Mouse (Mus musculus) forebrain, embryonic 14.5 days (tissue): ENCODE data around the gene Spaca9. TPM values are rescaled to one million over a fixed set of nuclear protein-coding genes. Genes with fewer than 3 reads are reported as not detected.

Experiments used
- ATAC-seq: fragments of 200-750 bp; cut with Nextera tagmentation; 2 replicates; pipeline ENCODE4 v1.8.0; 2017; ENCODE audit warnings: mild to moderate bottlenecking, moderate library complexity
- DNase-seq: peaks from one replicate; pipeline ENCODE4 v3.0.0-alpha.2; 2015; ENCODE audit warnings: low spot score
- H3K27ac ChIP-seq: fragments of 300-500 bp; sonication (generic); 2 replicates; pipeline ENCODE4 v1.5.1; 2014; ENCODE audit warnings: low read depth, mild to moderate bottlenecking, control low read depth, low read length, moderate library complexity
- H3K27me3 ChIP-seq: fragments of 300-500 bp; sonication (generic); replicated peaks from 2 replicates; pipeline ENCODE4 v1.6.1; 2014; ENCODE audit warnings: low read length, control low read depth, mixed read lengths; ENCODE audit not compliant: control insufficient read depth, insufficient read depth
- H3K36me3 ChIP-seq: fragments of 300-500 bp; sonication (generic); 2 replicates; pipeline ENCODE4 v1.6.1; 2014; ENCODE audit warnings: low read length, control low read depth; ENCODE audit not compliant: control insufficient read depth, insufficient read depth
- H3K4me1 ChIP-seq: fragments of 300-500 bp; sonication (generic); 2 replicates; pipeline ENCODE4 v1.6.1; 2014; ENCODE audit warnings: antibody characterized with exemption, low read length, control low read depth; ENCODE audit not compliant: control insufficient read depth, insufficient read depth
- H3K4me2 ChIP-seq: fragments of 300-500 bp; sonication (generic); 2 replicates; pipeline ENCODE4 v1.6.1; 2014; ENCODE audit warnings: mild to moderate bottlenecking, control low read depth, low read length
- H3K4me3 ChIP-seq: fragments of 300-500 bp; sonication (generic); 2 replicates; pipeline ENCODE4 v1.5.1; 2014; ENCODE audit warnings: low read depth, low read length, control low read depth
- H3K9ac ChIP-seq: fragments of 300-500 bp; sonication (generic); 2 replicates; pipeline ENCODE4 v1.6.1; 2014; ENCODE audit warnings: mild to moderate bottlenecking, low read length, control low read depth, moderate library complexity
- H3K9me3 ChIP-seq: fragments of 300-500 bp; sonication (generic); replicated peaks from 2 replicates; pipeline ENCODE4 v1.6.1; 2016; ENCODE audit warnings: low read length, control low read depth, mixed read lengths; ENCODE audit not compliant: control insufficient read depth
- WGBS: fragments of 180-500 bp; shearing (Covaris S2); extraction: QIAGEN DNeasy Blood & Tissue Kit; methylation state at CpG from one replicate; pipeline ENCODE4 v1.1.7; 2014; 5-methylcytosine and 5-hydroxymethylcytosine counted together
- polyA plus RNA-seq: library from polyadenylated mRNA; unstranded; fragments of >200 nt; fragmentation: Nextera tagmentation; extraction: Ambion mirVana; gene quantifications from 2 replicates; pipeline ENCODE4 v1.2.1, GENCODE M21; 2014

Spaca9 gene
- polyA plus RNA-seq, 1 experiment from 2014 or later: 2.8 TPM

DNA sequence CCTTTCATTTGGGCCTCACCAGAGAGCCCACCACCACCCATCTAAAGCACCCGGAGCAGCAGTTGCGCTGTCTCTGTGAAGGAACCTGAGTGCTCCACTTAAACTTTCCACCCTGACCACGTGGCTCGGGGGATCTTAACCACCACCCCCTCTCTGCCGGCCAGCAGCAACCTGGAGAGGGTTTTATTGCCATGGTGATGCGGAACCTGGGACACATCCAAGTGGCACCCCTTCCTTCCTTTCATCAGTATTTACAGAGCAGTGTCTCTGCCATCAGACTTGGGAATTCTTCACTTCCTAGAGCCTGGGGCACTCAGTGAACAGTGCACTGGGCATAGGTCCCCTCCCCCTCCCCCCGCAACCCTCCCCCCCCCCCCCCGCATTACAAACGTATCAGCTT lies 24.4 kb upstream of the Spaca9 start:
- no peaks in the 10 kb centered on the region for H3K9me3 ChIP-seq
- no peak for ATAC-seq
- no peaks in the 10 kb centered on the region for H3K27me3 ChIP-seq
- H3K9ac ChIP-seq: no peak overlapping the region
- H3K27ac ChIP-seq: no peak overlapping the region
- H3K4me3 ChIP-seq: no peak overlapping the region
- no peak overlapping the region for H3K4me2 ChIP-seq
- WGBS: 60% methylated on average over 9 of the region's 9 CpGs
- no peak for DNase-seq
- no peaks in the 10 kb centered on the region for H3K36me3 ChIP-seq
- 0 out of 2 replicates have a peak, but pooled peaks cover 6% of the 10 kb centered on the region for H3K4me1 ChIP-seq

DNA sequence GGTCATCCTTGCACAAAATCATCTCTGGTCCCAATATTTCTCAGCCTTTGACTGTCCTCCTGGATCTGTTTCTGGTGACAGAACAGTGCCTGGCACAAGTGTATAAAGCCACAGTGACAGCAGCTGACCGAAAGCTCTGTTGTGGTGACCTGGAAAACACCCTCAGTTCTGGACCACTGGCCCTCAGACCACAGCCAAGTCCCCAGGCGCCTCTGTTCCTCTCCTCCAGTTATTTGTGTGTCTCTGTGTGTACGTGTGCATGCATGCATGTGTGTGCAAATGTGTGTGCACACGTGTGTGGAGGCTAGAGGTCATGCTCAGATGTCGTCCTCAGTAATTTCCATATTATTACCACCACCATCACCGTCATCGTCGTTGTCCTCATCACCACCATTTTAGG lies 22.9 kb upstream of the Spaca9 start:
- Histone ChIP-seq H3K36me3 (no peaks in the 10 kb centered on the region), H3K9ac (no peak overlapping the region), H3K4me3 (no peak overlapping the region), H3K4me2 (no peak overlapping the region), H3K27me3 (no peaks in the 10 kb centered on the region), H3K27ac (no peak overlapping the region), H3K4me1 (0 out of 2 replicates have a peak, but pooled peaks cover 3% of the 10 kb centered on the region), H3K9me3 (no peaks in the 10 kb centered on the region)
- WGBS: 94% methylated on average over 8 of the region's 8 CpGs
- DNase-seq (no peak), ATAC-seq (no peak)

DNA sequence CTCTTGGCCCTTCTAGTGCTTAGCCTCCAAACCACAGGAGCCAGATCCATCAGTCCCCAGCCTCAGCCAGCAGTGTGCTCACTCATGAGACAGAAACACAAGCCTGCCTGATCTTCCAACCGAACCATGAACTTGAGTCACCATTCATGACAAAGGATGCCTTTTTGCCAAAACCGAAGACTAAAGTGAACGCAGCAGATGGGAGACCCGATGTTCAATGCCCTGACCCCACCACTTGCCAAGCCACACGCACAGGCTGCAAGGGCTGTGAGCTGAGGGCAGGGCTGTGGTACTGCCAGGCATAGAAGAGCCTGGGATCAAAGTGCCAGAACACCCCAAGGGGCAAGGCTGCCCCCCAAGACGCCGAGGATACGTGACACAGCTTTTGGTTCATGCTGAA lies 13.5 kb upstream of the Spaca9 start:
- Histone ChIP-seq H3K27me3 (no peaks in the 10 kb centered on the region), H3K27ac (no peak overlapping the region), H3K9me3 (no peaks in the 10 kb centered on the region), H3K36me3 (no peaks in the 10 kb centered on the region), H3K4me3 (no peak overlapping the region), H3K4me1 (no peaks in the 10 kb centered on the region), H3K9ac (no peak overlapping the region), H3K4me2 (no peak overlapping the region)
- DNase-seq (no peak), ATAC-seq (no peak)
- WGBS: 81% methylated on average over 8 of the region's 8 CpGs

DNA sequence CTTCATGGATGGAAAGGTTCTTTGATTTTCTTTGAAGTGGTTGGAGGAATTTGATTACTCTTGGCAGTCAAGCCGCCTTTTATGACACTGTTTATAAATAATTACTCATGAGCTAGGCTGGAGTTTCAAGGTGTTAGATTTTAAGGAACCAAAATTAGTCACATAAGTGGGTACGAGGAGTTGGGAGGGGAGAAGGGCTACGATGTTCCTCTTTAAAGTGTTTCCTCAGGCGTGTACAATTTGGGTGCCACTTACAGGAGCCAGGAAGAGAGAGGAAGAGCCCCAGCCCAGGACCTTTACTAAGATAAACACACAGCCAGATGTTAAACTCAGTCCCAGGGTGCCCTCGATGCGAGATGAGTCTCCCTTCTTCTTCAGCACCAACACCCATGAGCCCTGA lies 7.3 kb upstream of the Spaca9 start:
- DNase-seq (no peak), ATAC-seq (no peak)
- Histone ChIP-seq H3K27ac (no peak overlapping the region), H3K36me3 (no peaks in the 10 kb centered on the region), H3K4me2 (no peak overlapping the region), H3K4me1 (no peaks in the 10 kb centered on the region), H3K9me3 (no peaks in the 10 kb centered on the region), H3K4me3 (no peak overlapping the region), H3K9ac (no peak overlapping the region), H3K27me3 (no peaks in the 10 kb centered on the region)
- 72% methylated on average over 6 of the region's 6 CpGs for WGBS

DNA sequence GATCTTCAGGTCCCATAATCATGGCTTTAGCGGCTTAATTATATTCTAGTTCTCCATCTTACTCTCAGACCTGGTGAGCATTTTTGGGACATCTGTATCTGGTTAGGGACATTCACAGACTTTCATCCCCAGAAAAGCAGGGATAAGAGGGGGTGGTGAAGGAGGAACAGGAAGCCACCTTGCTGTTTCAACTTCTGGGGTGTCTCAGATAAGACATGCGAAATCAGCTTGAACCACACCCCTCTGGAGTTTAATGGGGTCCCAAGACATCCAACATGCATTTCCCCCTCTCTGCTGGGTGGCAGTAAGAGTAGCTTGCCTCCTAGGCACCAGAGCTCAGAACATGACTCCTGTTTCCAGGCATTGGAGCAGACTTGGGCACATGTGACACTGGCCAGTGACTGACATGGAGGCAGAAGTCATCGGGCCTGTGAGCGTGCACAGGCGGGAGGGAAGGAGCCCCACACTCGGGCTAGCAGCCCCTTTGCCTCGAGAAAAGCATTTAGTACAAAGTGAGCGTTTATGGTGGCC lies 6.6 kb upstream of the Spaca9 start:
- H3K4me3 ChIP-seq: no peak overlapping the region
- no peaks in the 10 kb centered on the region for H3K9me3 ChIP-seq
- no peaks in the 10 kb centered on the region for H3K27me3 ChIP-seq
- 69% methylated on average over 8 of the region's 8 CpGs for WGBS
- no peaks in the 10 kb centered on the region for H3K4me1 ChIP-seq
- no peak overlapping the region for H3K4me2 ChIP-seq
- no peak for DNase-seq
- no peak for ATAC-seq
- H3K36me3 ChIP-seq: no peaks in the 10 kb centered on the region
- no peak overlapping the region for H3K27ac ChIP-seq
- no peak overlapping the region for H3K9ac ChIP-seq

DNA sequence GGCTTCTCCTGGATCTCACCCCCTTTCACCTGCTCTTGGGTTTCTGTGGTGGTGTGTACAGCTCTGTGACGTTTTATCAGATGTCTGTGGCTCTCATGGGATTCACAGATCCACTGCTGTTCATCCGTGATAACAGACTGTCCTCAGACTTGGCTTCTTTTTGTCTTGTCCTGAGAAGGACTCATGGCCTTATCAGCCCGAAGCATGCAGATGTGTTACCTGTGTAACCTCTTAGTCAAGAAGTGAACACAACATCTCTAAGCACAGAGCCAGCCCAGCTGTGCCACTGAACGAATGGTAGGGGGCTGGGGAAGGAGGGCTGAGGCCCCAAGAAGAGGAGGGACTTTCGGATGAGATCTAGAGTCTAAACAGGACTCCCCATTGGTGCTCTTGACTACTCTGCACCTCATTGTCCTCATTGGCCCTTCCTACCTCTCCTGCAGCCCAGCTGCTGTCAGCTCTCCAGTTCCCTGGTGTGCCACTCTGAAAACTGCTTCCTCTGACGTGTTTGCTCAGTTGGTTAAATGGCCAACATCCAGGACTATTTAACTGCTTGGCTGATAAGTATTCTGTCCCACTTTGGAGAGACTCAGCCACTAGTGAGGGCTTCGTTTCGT lies 2.2 kb upstream of the Spaca9 start:
- no peak for ATAC-seq
- 69% methylated on average over 8 of the region's 8 CpGs for WGBS

DNA sequence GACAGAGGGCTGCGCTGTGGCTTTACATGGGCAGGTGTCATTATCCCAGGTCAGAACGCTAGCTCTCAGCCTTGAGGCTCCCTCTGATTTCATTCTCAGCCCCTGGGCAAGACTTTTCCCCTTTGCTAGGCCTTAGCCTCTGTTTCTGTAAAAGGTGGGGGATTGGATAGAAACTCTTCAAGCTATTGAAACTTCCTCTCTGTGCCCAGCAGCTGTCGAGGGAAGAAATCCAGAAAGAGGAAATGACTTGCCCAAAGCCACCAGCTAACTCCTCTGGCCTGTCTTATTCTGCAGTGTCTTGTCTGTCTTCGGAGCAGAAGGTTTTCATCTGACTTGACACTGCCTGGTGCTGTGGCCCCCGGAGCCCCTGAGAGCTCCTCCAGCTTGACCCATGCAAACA lies 961 bp downstream of the Spaca9 start:
- H3K4me1 ChIP-seq: peaks cover 3% of the 10 kb centered on the region
- no peak overlapping the region for H3K27ac ChIP-seq
- H3K4me2 ChIP-seq: no peak overlapping the region
- no peaks in the 10 kb centered on the region for H3K9me3 ChIP-seq
- no peaks in the 10 kb centered on the region for H3K27me3 ChIP-seq
- 62% methylated on average over 5 of the region's 5 CpGs for WGBS
- no peaks in the 10 kb centered on the region for H3K36me3 ChIP-seq
- no peak overlapping the region for H3K9ac ChIP-seq
- DNase-seq: no peak
- no peak for ATAC-seq
- H3K4me3 ChIP-seq: no peak overlapping the region

More for the DNA sequence above, 2.2 kb upstream of the Spaca9 start:
- H3K36me3 ChIP-seq: no peaks in the 10 kb centered on the region
- no peaks in the 10 kb centered on the region for H3K27me3 ChIP-seq
- H3K4me3 ChIP-seq: no peak overlapping the region
- H3K4me2 ChIP-seq: no peak overlapping the region
- DNase-seq: no peak
- no peak overlapping the region for H3K9ac ChIP-seq
- H3K27ac ChIP-seq: no peak overlapping the region
- peaks cover 3% of the 10 kb centered on the region for H3K4me1 ChIP-seq
- H3K9me3 ChIP-seq: no peaks in the 10 kb centered on the region

DNA sequence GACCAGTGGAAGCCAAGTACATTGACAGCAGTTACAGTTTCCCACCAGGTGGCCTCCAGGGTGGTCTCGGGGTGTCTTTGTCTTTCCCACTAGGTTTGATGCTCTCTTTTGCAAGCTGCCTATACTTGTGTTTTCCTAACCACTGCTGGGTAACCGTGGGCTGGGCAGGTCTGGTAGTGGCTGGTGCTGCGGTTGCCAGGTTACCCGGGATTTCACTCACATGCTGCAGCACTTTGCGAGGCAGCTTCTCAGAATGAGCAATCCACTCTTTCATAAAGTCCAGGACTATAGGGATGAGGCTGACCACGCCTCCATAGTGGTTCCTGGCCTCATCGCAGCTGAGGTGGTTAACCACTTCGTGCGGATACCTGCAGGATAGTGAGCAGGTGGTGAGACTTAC lies 6.8 kb downstream of the Spaca9 start:
- 75% methylated on average over 9 of the region's 9 CpGs for WGBS
- H3K27me3 ChIP-seq: no peaks in the 10 kb centered on the region
- peaks cover 9% of the 10 kb centered on the region for H3K36me3 ChIP-seq
- no peak overlapping the region for H3K27ac ChIP-seq
- no peak overlapping the region for H3K9ac ChIP-seq
- no peak for ATAC-seq
- no peaks in the 10 kb centered on the region for H3K9me3 ChIP-seq
- no peak for DNase-seq
- no peak overlapping the region for H3K4me2 ChIP-seq
- no peak overlapping the region for H3K4me3 ChIP-seq
- H3K4me1 ChIP-seq: no peaks in the 10 kb centered on the region

DNA sequence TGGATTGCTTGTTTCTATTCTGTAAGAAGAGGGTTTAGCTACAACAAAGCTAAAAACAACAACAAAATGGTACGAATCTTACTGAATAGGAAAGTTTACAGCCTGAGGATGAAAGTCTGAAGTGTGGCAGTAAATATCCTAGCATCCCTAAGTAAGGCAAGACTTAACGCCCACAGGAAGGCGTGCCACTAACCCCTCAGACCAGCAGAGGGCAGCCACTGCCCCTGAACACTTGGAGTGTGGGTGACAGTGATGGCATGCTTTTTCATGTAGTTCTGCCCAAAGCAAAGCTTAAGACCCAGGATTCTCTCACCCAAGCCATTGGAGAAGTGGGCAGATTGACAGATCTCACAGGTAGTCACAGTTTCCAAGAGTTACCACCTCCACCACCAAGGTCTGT lies 11.1 kb downstream of the Spaca9 start:
- ATAC-seq: no peak; the same call in 1 of the 2 replicates
- Histone ChIP-seq H3K4me2 (no peak overlapping the region), H3K36me3 (peaks cover 49% of the 10 kb centered on the region)

More for the DNA sequence above, 11.1 kb downstream of the Spaca9 start:
- whole genome bisulfite sequencing: 43% methylated on average over 3 of the region's 3 CpGs
- Histone ChIP-seq H3K9ac (no peak overlapping the region), H3K4me1 (no peaks in the 10 kb centered on the region), H3K27me3 (no peaks in the 10 kb centered on the region), H3K9me3 (no peaks in the 10 kb centered on the region), H3K27ac (no peak overlapping the region), H3K4me3 (no peak overlapping the region)
- peak; percentile 62 for DNase-seq
